Mouse (Mus musculus) spleen, embryonic (tissue): ENCODE measurements around the gene Cntrl.

ENCODE experiments used
- CTCF ChIA-PET: fragments of 350-600 bp; sonication (Branson Sonifier 250); formaldehyde crosslinking; loops from one replicate; lab custom pipeline; 2022; lab: Charles Lee

Cntrl gene

GRCm38 (mm10) chr2:35109141-35109923, at the start of gene Cntrl:
TSS of gene Cntrl (plus strand) at chr2:35109492.
- CTCF ChIA-PET, result interaction anchor here (0.6 to 0.9 kb wide), 3 partner anchors 65 to 825 kb away, joined by 3 to 6 read pairs (median 3); no protein-coding TSS in a partner anchor

GRCm38 (mm10) chr2:35060256-35060655, 49.0 kb upstream of the Cntrl start:
- CTCF ChIA-PET, result no interaction called here

GRCm38 (mm10) chr2:35060897-35061296, 48.4 kb upstream of the Cntrl start:
- CTCF ChIA-PET, result no interaction called here

GRCm38 (mm10) chr2:35061338-35061737, 48.0 kb upstream of the Cntrl start, which contains the start of gene Hc:
TSS of gene Hc (minus strand) at chr2:35061438.
- CTCF ChIA-PET, result no interaction called here

GRCm38 (mm10) chr2:35063333-35064030, 45.8 kb upstream of the Cntrl start:
- CTCF ChIA-PET, result no interaction called here

GRCm38 (mm10) chr2:35066525-35067082, 42.7 kb upstream of the Cntrl start:
- CTCF ChIA-PET, result interaction anchor here (0.6 kb wide), 1 partner anchor 427 kb away, joined by 6 read pairs; no protein-coding TSS in a partner anchor

- CTCF ChIA-PET, result interaction anchor here (0.6 kb wide), 1 partner anchor 428 kb away, joined by 6 read pairs; no protein-coding TSS in a partner anchor
Measured at GRCm38 (mm10) chr2:35067117-35067516, 42.2 kb upstream of the Cntrl start.

GRCm38 (mm10) chr2:35069124-35069523, 40.2 kb upstream of the Cntrl start:
- CTCF ChIA-PET, result no interaction called here

GRCm38 (mm10) chr2:35070275-35070674, 39.0 kb upstream of the Cntrl start:
- CTCF ChIA-PET, result no interaction called here

GRCm38 (mm10) chr2:35072547-35072946, 36.7 kb upstream of the Cntrl start:
- CTCF ChIA-PET, result interaction anchor here (0.5 kb wide), 1 partner anchor 860 kb away, joined by 4 read pairs; no protein-coding TSS in a partner anchor

- CTCF ChIA-PET, result no interaction called here
Measured at GRCm38 (mm10) chr2:35074328-35074727, 35.0 kb upstream of the Cntrl start.

GRCm38 (mm10) chr2:35079166-35079565, 30.1 kb upstream of the Cntrl start:
- CTCF ChIA-PET, result no interaction called here

- CTCF ChIA-PET, result no interaction called here
Measured at GRCm38 (mm10) chr2:35087418-35087817, 21.9 kb upstream of the Cntrl start.

GRCm38 (mm10) chr2:35100529-35100928, 8.8 kb upstream of the Cntrl start:
- CTCF ChIA-PET, result no interaction called here

- CTCF ChIA-PET, result no interaction called here
Measured at GRCm38 (mm10) chr2:35101443-35101842, 7.8 kb upstream of the Cntrl start, which contains the start of gene AI182371. TSS of gene AI182371 (minus strand) at chr2:35101543.

- CTCF ChIA-PET, result no interaction called here
Measured at GRCm38 (mm10) chr2:35102777-35103176, 6.5 kb upstream of the Cntrl start.

GRCm38 (mm10) chr2:35103558-35103957, 5.7 kb upstream of the Cntrl start:
- CTCF ChIA-PET, result no interaction called here

- CTCF ChIA-PET, result no interaction called here
Measured at GRCm38 (mm10) chr2:35104843-35105242, 4.4 kb upstream of the Cntrl start.

GRCm38 (mm10) chr2:35107984-35108635, 1.2 kb upstream of the Cntrl start:
- CTCF ChIA-PET, result interaction anchor here (0.9 kb wide), 1 partner anchor 64 kb away, joined by 3 read pairs; no protein-coding TSS in a partner anchor

- CTCF ChIA-PET, result interaction anchor here (0.6 to 0.9 kb wide), 2 partner anchors 64 to 824 kb away, joined by 3 to 6 read pairs; no protein-coding TSS in a partner anchor
Measured at GRCm38 (mm10) chr2:35108712-35109111, 580 bp upstream of the Cntrl start.

GRCm38 (mm10) chr2:35109924-35110304, 622 bp downstream of the Cntrl start:
- CTCF ChIA-PET, result interaction anchor here (0.6 kb wide), 1 partner anchor 69 kb away, joined by 3 read pairs; no protein-coding TSS in a partner anchor
